Mouse (Mus musculus): ENCODE results near the gene Tmod3. TPM values are rescaled to one million over a fixed set of nuclear protein-coding genes. Genes with fewer than 3 reads are reported as not detected.

Gene Tmod3
- polyA plus RNA-seq, 1 experiment: 24.0 TPM

DNA sequence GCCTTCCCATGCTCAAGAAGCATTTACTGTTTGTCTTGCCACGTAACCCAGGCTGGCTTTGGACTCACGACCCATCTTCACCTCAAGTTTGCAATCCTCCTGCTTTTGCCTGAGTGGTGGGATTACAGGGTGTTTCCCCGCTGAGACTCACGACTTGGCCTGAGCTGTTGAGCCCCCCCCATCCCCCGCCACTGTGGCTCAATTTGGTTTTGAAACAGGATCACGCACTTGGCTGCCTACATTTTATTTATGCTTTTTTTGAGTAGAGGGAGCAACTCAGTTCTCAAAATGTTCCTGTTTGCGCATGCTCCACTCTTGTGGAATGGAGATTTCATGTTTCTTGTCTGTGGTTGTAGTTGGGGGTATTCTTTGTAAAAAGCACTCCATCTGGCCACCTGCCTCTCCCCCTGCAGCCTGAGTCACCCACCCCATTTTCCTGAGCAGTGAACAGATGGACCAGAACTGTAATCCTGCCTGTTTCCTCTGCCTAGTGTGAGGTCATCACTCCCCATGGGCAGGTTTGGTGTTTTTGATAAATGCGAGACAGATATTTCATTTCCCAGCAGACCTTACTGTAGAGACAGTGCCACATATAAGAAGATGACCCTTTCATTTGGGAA lies 80.2 kb downstream of the Tmod3 start:
- no peak for TF ChIP-seq POLR2A (IDR thresholded peaks at IDR 0.05; ENCODE audit: low read depth, low read length)
- TF ChIP-seq CTCF (IDR thresholded peaks at IDR 0.05; ENCODE audit: extremely low read depth, insufficient read depth, insufficient read length, insufficient replicate concordance): no peak
- 74% methylated on average over 8 of the region's 8 CpGs for WGBS
- no peak for DNase-seq (ENCODE audit: low read depth in 1 of 2, low spot score in 2 of 2)
- Histone ChIP-seq H3K36me3 (ENCODE audit: control insufficient read depth, insufficient read depth, low read length) (no peaks in the 10 kb centered on the region), H3K4me1 (ENCODE audit: control insufficient read depth, insufficient read depth, insufficient read length) (no peaks in the 10 kb centered on the region), H3K4me3 (ENCODE audit: extremely low read depth, insufficient read depth, insufficient read length) (no peak overlapping the region), H3K27me3 (ENCODE audit: control insufficient read depth, insufficient read depth, low read length) (no peaks in the 10 kb centered on the region), H3K27ac (ENCODE audit: insufficient read depth, low read length) (no peak overlapping the region)

- Histone ChIP-seq H3K36me3 (ENCODE audit: control insufficient read depth, insufficient read depth, low read length) (no peaks in the 10 kb centered on the region; the same call in 1 of the 2 replicates), H3K27ac (ENCODE audit: insufficient read depth, low read length) (no peak overlapping the region), H3K4me3 (ENCODE audit: extremely low read depth, insufficient read depth, insufficient read length) (no peak overlapping the region), H3K4me1 (ENCODE audit: control insufficient read depth, insufficient read depth, insufficient read length) (no peaks in the 10 kb centered on the region), H3K27me3 (ENCODE audit: control insufficient read depth, insufficient read depth, low read length) (no peaks in the 10 kb centered on the region)
- no peak for TF ChIP-seq CTCF (IDR thresholded peaks at IDR 0.05; ENCODE audit: extremely low read depth, insufficient read depth, insufficient read length, insufficient replicate concordance)
- 28% methylated on average over 3 of the region's 3 CpGs for WGBS
- DNase-seq (ENCODE audit: low read depth in 1 of 2, low spot score in 2 of 2): no peak
Observed at GRCm38 (mm10) chr9:75477212-75477611, 82.2 kb downstream of the Tmod3 start.

DNA sequence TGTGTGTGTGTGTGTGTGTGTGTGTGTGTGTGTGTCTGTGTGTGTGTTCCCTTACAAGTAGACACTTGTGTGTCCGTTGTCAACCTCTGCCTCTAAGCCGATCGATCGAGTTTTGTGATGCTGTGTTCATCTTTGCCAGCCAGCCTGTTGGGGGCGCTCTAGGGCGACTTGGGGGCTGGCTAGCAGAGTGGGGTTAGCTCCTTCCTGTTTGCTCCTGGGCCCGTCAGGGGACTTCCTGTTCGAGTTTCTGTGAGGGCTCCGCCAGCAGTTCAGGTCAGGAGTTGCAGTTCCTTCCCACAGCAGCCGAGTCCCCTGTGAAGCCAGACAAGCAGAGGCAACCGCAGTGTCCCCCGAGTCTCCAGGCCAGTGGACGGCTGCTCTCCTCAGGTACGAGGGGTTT lies 91.2 kb downstream of the Tmod3 start:
- TF ChIP-seq CTCF (IDR thresholded peaks at IDR 0.05; ENCODE audit: extremely low read depth, insufficient read depth, insufficient read length, insufficient replicate concordance) (no peak), POLR2A (IDR thresholded peaks at IDR 0.05; ENCODE audit: low read depth, low read length) (no peak)
- no peaks in the 10 kb centered on the region for H3K27me3 ChIP-seq (ENCODE audit: control insufficient read depth, insufficient read depth, low read length)
- WGBS: 82% methylated on average over 14 of the region's 14 CpGs
- no peaks in the 10 kb centered on the region for H3K4me1 ChIP-seq (ENCODE audit: control insufficient read depth, insufficient read depth, insufficient read length)
- H3K27ac ChIP-seq (ENCODE audit: insufficient read depth, low read length): no peak overlapping the region
- H3K4me3 ChIP-seq (ENCODE audit: extremely low read depth, insufficient read depth, insufficient read length): no peak overlapping the region
- DNase-seq (ENCODE audit: low read depth in 1 of 2, low spot score in 2 of 2): peak; percentile 7 to 12
- H3K36me3 ChIP-seq (ENCODE audit: control insufficient read depth, insufficient read depth, low read length): peaks cover 12% of the 10 kb centered on the region

- WGBS: 94% methylated on average over 3 of the region's 3 CpGs
- TF ChIP-seq POLR2A (IDR thresholded peaks at IDR 0.05; ENCODE audit: low read depth, low read length) (no peak), CTCF (IDR thresholded peaks at IDR 0.05; ENCODE audit: extremely low read depth, insufficient read depth, insufficient read length, insufficient replicate concordance) (no peak)
Observed at GRCm38 (mm10) chr9:75467581-75467980, 91.9 kb downstream of the Tmod3 start.

GRCm38 (mm10) chr9:75466641-75467040 lies 92.8 kb downstream of the Tmod3 start:
- TF ChIP-seq CTCF (IDR thresholded peaks at IDR 0.05; ENCODE audit: extremely low read depth, insufficient read depth, insufficient read length, insufficient replicate concordance) (no peak), POLR2A (IDR thresholded peaks at IDR 0.05; ENCODE audit: low read depth, low read length) (no peak)
- H3K4me3 ChIP-seq (ENCODE audit: extremely low read depth, insufficient read depth, insufficient read length): no peak overlapping the region
- 85% methylated on average over 4 of the region's 4 CpGs for WGBS
- no peaks in the 10 kb centered on the region for H3K4me1 ChIP-seq (ENCODE audit: control insufficient read depth, insufficient read depth, insufficient read length)
- H3K36me3 ChIP-seq (ENCODE audit: control insufficient read depth, insufficient read depth, low read length): peaks cover 18% of the 10 kb centered on the region
- DNase-seq (ENCODE audit: low read depth in 1 of 2, low spot score in 2 of 2): no peak
- H3K27ac ChIP-seq (ENCODE audit: insufficient read depth, low read length): no peak overlapping the region
- no peaks in the 10 kb centered on the region for H3K27me3 ChIP-seq (ENCODE audit: control insufficient read depth, insufficient read depth, low read length)

More at GRCm38 (mm10) chr9:75467581-75467980, 91.9 kb downstream of the Tmod3 start:
- Histone ChIP-seq H3K27me3 (ENCODE audit: control insufficient read depth, insufficient read depth, low read length) (no peaks in the 10 kb centered on the region), H3K4me3 (ENCODE audit: extremely low read depth, insufficient read depth, insufficient read length) (no peak overlapping the region), H3K36me3 (ENCODE audit: control insufficient read depth, insufficient read depth, low read length) (peaks cover 13% of the 10 kb centered on the region), H3K27ac (ENCODE audit: insufficient read depth, low read length) (no peak overlapping the region), H3K4me1 (ENCODE audit: control insufficient read depth, insufficient read depth, insufficient read length) (no peaks in the 10 kb centered on the region)
- DNase-seq (ENCODE audit: low read depth in 1 of 2, low spot score in 2 of 2): no peak

- Histone ChIP-seq H3K4me1 (ENCODE audit: control insufficient read depth, insufficient read depth, insufficient read length) (no peaks in the 10 kb centered on the region), H3K27ac (ENCODE audit: insufficient read depth, low read length) (no peak overlapping the region), H3K36me3 (ENCODE audit: control insufficient read depth, insufficient read depth, low read length) (peaks cover 24% of the 10 kb centered on the region), H3K27me3 (ENCODE audit: control insufficient read depth, insufficient read depth, low read length) (no peaks in the 10 kb centered on the region), H3K4me3 (ENCODE audit: extremely low read depth, insufficient read depth, insufficient read length) (no peak overlapping the region)
- no peak for DNase-seq (ENCODE audit: low read depth in 1 of 2, low spot score in 2 of 2)
- 90% methylated on average over 9 of the region's 9 CpGs for WGBS
- no peak for TF ChIP-seq CTCF (IDR thresholded peaks at IDR 0.05; ENCODE audit: extremely low read depth, insufficient read depth, insufficient read length, insufficient replicate concordance)
- no peak for TF ChIP-seq POLR2A (IDR thresholded peaks at IDR 0.05; ENCODE audit: low read depth, low read length)
Observed at GRCm38 (mm10) chr9:75465856-75466255, 93.6 kb downstream of the Tmod3 start.

GRCm38 (mm10) chr9:75463050-75463660 lies 96.3 kb downstream of the Tmod3 start:
- H3K27me3 ChIP-seq (ENCODE audit: control insufficient read depth, insufficient read depth, low read length): no peaks in the 10 kb centered on the region
- no peaks in the 10 kb centered on the region for H3K4me1 ChIP-seq (ENCODE audit: control insufficient read depth, insufficient read depth, insufficient read length)
- no peak for DNase-seq (ENCODE audit: low read depth in 1 of 2, low spot score in 2 of 2)
- H3K4me3 ChIP-seq (ENCODE audit: extremely low read depth, insufficient read depth, insufficient read length): no peak overlapping the region
- 95% methylated on average over 8 of the region's 8 CpGs for WGBS
- TF ChIP-seq POLR2A (IDR thresholded peaks at IDR 0.05; ENCODE audit: low read depth, low read length): no peak
- TF ChIP-seq CTCF (IDR thresholded peaks at IDR 0.05; ENCODE audit: extremely low read depth, insufficient read depth, insufficient read length, insufficient replicate concordance): no peak
- peaks cover 35% of the 10 kb centered on the region for H3K36me3 ChIP-seq (ENCODE audit: control insufficient read depth, insufficient read depth, low read length)
- H3K27ac ChIP-seq (ENCODE audit: insufficient read depth, low read length): no peak overlapping the region
